8 mouse cellular contexts compared by ENCODE assay signal in genomic region chr8:122336251-122336910, GRCm38 (mm10). TPM values are rescaled to one million over a fixed set of nuclear protein-coding genes. Genes with fewer than 3 reads are reported as not detected.
A peak's percentile ranks its signal among the peaks of the same experiment; 100 is the strongest.
DNase-seq lines count a peak whose midpoint lies in the region; ATAC-seq and TF ChIP-seq lines count a peak whose summit lies in the region.

No protein-coding gene starts in this region.

- intact Hi-C loops in heart, postnatal 25 days (cut with DNase I) = loop anchor here (10.0 kb wide), 1 partner anchor 362 kb away; no protein-coding TSS in a partner anchor

- 47% methylated on average over 56 of the region's 81 CpGs for WGBS in heart, postnatal 0 days
- 4% methylated on average over 50 of the region's 81 CpGs for WGBS in limb, embryonic 11.5 days
- WGBS in midbrain, embryonic 16.5 days = 2% methylated on average over 64 of the region's 81 CpGs

- 0 out of 2 replicates have a peak overlapping the region, but pooled peaks have one; percentile 7 for H3K4me3 ChIP-seq in heart, postnatal 0 days (ENCODE audit: low read depth, low read length)
- H3K4me3 ChIP-seq in brown adipose tissue, adult 24 weeks (ENCODE audit: insufficient read depth, low read depth, low read length) = peak overlapping the region; percentile 50; the same call in 1 of the 2 replicates
- H3K4me3 ChIP-seq in limb, embryonic 11.5 days (ENCODE audit: low read depth, low read length) = peak overlapping the region; percentile 58
- H3K4me3 ChIP-seq in midbrain, embryonic 16.5 days (ENCODE audit: low read depth, low read length) = peak overlapping the region; percentile 61

- ATAC-seq in heart, postnatal 0 days (ENCODE audit: insufficient read depth, low read depth) = peak; percentile 34
- ATAC-seq in limb, embryonic 11.5 days (ENCODE audit: insufficient number of reproducible peaks, low FRiP score, low TSS enrichment, low read depth) = peak; percentile 61
- ATAC-seq in midbrain, embryonic 16.5 days = peak; percentile 62
- ATAC-seq in megakaryocyte-erythroid progenitor cell, adult 5-6 weeks (replicated peaks; ENCODE audit: low FRiP score, low TSS enrichment, poor library complexity, severe bottlenecking) = no peak

- DNase-seq in heart, postnatal 0 days (ENCODE audit: low spot score) = no peak
- DNase-seq in heart, postnatal 25 days (ENCODE audit: low spot score) = no peak
- DNase-seq in gastrocnemius, postnatal 25 days = peak; percentile 57
- peak; percentile 80 for DNase-seq in limb, embryonic 11.5 days (ENCODE audit: low spot score)
- no peak for DNase-seq in B cell, adult 2 months

- no peaks in the 10 kb centered on the region for H3K27me3 ChIP-seq in heart, postnatal 0 days (ENCODE audit: control insufficient read depth, insufficient read depth, low read length)
- peaks cover 39% of the 10 kb centered on the region for H3K27me3 ChIP-seq in limb, embryonic 11.5 days (ENCODE audit: control insufficient read depth, insufficient read depth, low read length)
- peaks cover 40% of the 10 kb centered on the region for H3K27me3 ChIP-seq in midbrain, embryonic 16.5 days (ENCODE audit: control insufficient read depth, insufficient read depth, low read depth, low read length)

- H3K9ac ChIP-seq in heart, postnatal 0 days (replicated peaks; ENCODE audit: low read depth, low read length) = no peak overlapping the region
- H3K9ac ChIP-seq in limb, embryonic 11.5 days (ENCODE audit: low read length) = peak overlapping the region; percentile 38; the same call in 1 of the 2 replicates
- peak overlapping the region; percentile 70 for H3K9ac ChIP-seq in midbrain, embryonic 16.5 days (ENCODE audit: low read depth, low read length)

- H3K4me2 ChIP-seq in heart, postnatal 0 days (ENCODE audit: low read depth, low read length) = peak overlapping the region; percentile 40
- peak overlapping the region; percentile 86 for H3K4me2 ChIP-seq in limb, embryonic 11.5 days (ENCODE audit: low read depth, severe bottlenecking)
- H3K4me2 ChIP-seq in midbrain, embryonic 16.5 days (ENCODE audit: low read length) = peak overlapping the region; percentile 65

- no peak for TF ChIP-seq CTCF in heart, postnatal 0 days (IDR thresholded peaks at IDR 0.05; ENCODE audit: low read depth)

- H3K4me1 ChIP-seq in heart, postnatal 0 days (ENCODE audit: control insufficient read depth, insufficient read depth) = 0 out of 2 replicates have a peak, but pooled peaks cover under 1% of the 10 kb centered on the region
- H3K4me1 ChIP-seq in brown adipose tissue, adult 24 weeks (ENCODE audit: control insufficient read depth, insufficient read depth, insufficient read length, low read length) = 0 out of 2 replicates have a peak, but pooled peaks cover under 1% of the 10 kb centered on the region
- peaks cover 9% of the 10 kb centered on the region for H3K4me1 ChIP-seq in limb, embryonic 11.5 days (ENCODE audit: control insufficient read depth, insufficient read depth, low read length)
- H3K4me1 ChIP-seq in midbrain, embryonic 16.5 days (ENCODE audit: control insufficient read depth, insufficient read depth, low read length) = peaks cover 6% of the 10 kb centered on the region; the same call in 1 of the 2 replicates

- H3K9me3 ChIP-seq in heart, postnatal 0 days (replicated peaks; ENCODE audit: control insufficient read depth, low read length) = no peaks in the 10 kb centered on the region
- no peaks in the 10 kb centered on the region for H3K9me3 ChIP-seq in limb, embryonic 11.5 days (ENCODE audit: control insufficient read depth, low read length)
- H3K9me3 ChIP-seq in midbrain, embryonic 16.5 days (replicated peaks; ENCODE audit: control insufficient read depth, low read length, poor library complexity, severe bottlenecking) = no peaks in the 10 kb centered on the region

- no peak for TF ChIP-seq EP300 in heart, postnatal 0 days (IDR thresholded peaks at IDR 0.05; ENCODE audit: low read depth)

- no peak overlapping the region for H3K27ac ChIP-seq in heart, postnatal 0 days (ENCODE audit: low read depth)
- no peak overlapping the region for H3K27ac ChIP-seq in brown adipose tissue, adult 24 weeks (replicated peaks; ENCODE audit: low read depth, low read length)
- H3K27ac ChIP-seq in limb, embryonic 11.5 days (replicated peaks; ENCODE audit: low read depth, low read length) = no peak overlapping the region
- H3K27ac ChIP-seq in midbrain, embryonic 16.5 days (ENCODE audit: low read length) = 0 out of 2 replicates have a peak overlapping the region, but pooled peaks have one; percentile 2

- H3K36me3 ChIP-seq in heart, postnatal 0 days (replicated peaks; ENCODE audit: control insufficient read depth, insufficient read depth, low read length) = peaks cover 59% of the 10 kb centered on the region
- peaks cover 29% of the 10 kb centered on the region for H3K36me3 ChIP-seq in limb, embryonic 11.5 days (ENCODE audit: control insufficient read depth, insufficient read depth, low read length)
- no peaks in the 10 kb centered on the region for H3K36me3 ChIP-seq in midbrain, embryonic 16.5 days (ENCODE audit: control insufficient read depth, insufficient read depth, low read length)

RNA-seq across cellular contexts. Expression of gene Trhr2, which starts 24.2 kb away (rescaled TPM):
- not detected in 2 replicates for total RNA-seq in heart, postnatal 0 days (2014; rRNA removed; ENCODE audit: low replicate concordance)
- polyA plus RNA-seq in heart, postnatal 0 days (2015; fragmentation: Nextera tagmentation; extraction: Ambion mirVana) = not detected in 2 replicates
- not detected for total RNA-seq in heart, postnatal 25 days (2021)
- polyA plus RNA-seq in brown adipose tissue, adult 24 weeks (2012; ENCODE audit: insufficient read depth, insufficient read length, missing spikeins) = not detected in 2 replicates
- total RNA-seq in gastrocnemius, postnatal 25 days (2021) = not detected
- not detected in 2 replicates for polyA plus RNA-seq in limb, embryonic 11.5 days (2014; fragmentation: Nextera tagmentation; extraction: Ambion mirVana)
- polyA plus RNA-seq in midbrain, embryonic 16.5 days (2015; fragmentation: Nextera tagmentation; extraction: Ambion mirVana) = 0.26 TPM in 1 of 2 replicates, not detected in the other
- not detected in 2 replicates for total RNA-seq in megakaryocyte-erythroid progenitor cell, adult 5-6 weeks (2014; fragmentation: Nextera tagmentation)
- total RNA-seq in megakaryocyte-erythroid progenitor cell, adult 5-6 weeks (2017) = not detected in 2 replicates

RNA-seq across cellular contexts. Expression of gene Zc3h18, which starts 40.0 kb away (rescaled TPM):
- 8.4 and 23.1 TPM in 2 replicates for total RNA-seq in heart, postnatal 0 days (2014; rRNA removed; ENCODE audit: low replicate concordance)
- polyA plus RNA-seq in heart, postnatal 0 days (2015; fragmentation: Nextera tagmentation; extraction: Ambion mirVana) = 13.9 and 14.4 TPM in 2 replicates
- total RNA-seq in heart, postnatal 25 days (2021) = 10 to 100 TPM; 20.1 to 21.8 TPM
- polyA plus RNA-seq in brown adipose tissue, adult 24 weeks (2012; ENCODE audit: insufficient read depth, insufficient read length, missing spikeins) = 14.5 and 15.7 TPM in 2 replicates
- total RNA-seq in gastrocnemius, postnatal 25 days (2021) = 10 to 100 TPM; 18.1 to 21.0 TPM
- polyA plus RNA-seq in limb, embryonic 11.5 days (2014; fragmentation: Nextera tagmentation; extraction: Ambion mirVana) = 45.8 and 52.6 TPM in 2 replicates
- 30.8 and 37.7 TPM in 2 replicates for polyA plus RNA-seq in midbrain, embryonic 16.5 days (2015; fragmentation: Nextera tagmentation; extraction: Ambion mirVana)
- total RNA-seq in megakaryocyte-erythroid progenitor cell, adult 5-6 weeks (2014; fragmentation: Nextera tagmentation) = 69.7 and 77.5 TPM in 2 replicates
- total RNA-seq in megakaryocyte-erythroid progenitor cell, adult 5-6 weeks (2017) = 81.4 and 93.2 TPM in 2 replicates

RNA-seq across cellular contexts. Expression of gene Zfpm1, which starts 54.4 kb away (rescaled TPM):
- total RNA-seq in heart, postnatal 0 days (2014; rRNA removed; ENCODE audit: low replicate concordance) = 28.4 and 45.3 TPM in 2 replicates
- polyA plus RNA-seq in heart, postnatal 0 days (2015; fragmentation: Nextera tagmentation; extraction: Ambion mirVana) = 2.3 and 2.5 TPM in 2 replicates
- total RNA-seq in heart, postnatal 25 days (2021) = 10 to 100 TPM; 21.3 to 22.6 TPM
- 3.4 and 6.1 TPM in 2 replicates for polyA plus RNA-seq in brown adipose tissue, adult 24 weeks (2012; ENCODE audit: insufficient read depth, insufficient read length, missing spikeins)
- 1 to 10 TPM; 8.5 to 8.8 TPM for total RNA-seq in gastrocnemius, postnatal 25 days (2021)
- 1.3 and 1.4 TPM in 2 replicates for polyA plus RNA-seq in limb, embryonic 11.5 days (2014; fragmentation: Nextera tagmentation; extraction: Ambion mirVana)
- 0.77 and 1.2 TPM in 2 replicates for polyA plus RNA-seq in midbrain, embryonic 16.5 days (2015; fragmentation: Nextera tagmentation; extraction: Ambion mirVana)
- 188 and 219 TPM in 2 replicates for total RNA-seq in megakaryocyte-erythroid progenitor cell, adult 5-6 weeks (2014; fragmentation: Nextera tagmentation)
- total RNA-seq in megakaryocyte-erythroid progenitor cell, adult 5-6 weeks (2017) = 43.8 and 102 TPM in 2 replicates

Comparison
In these comparisons a context has a peak if more than half of its experiments do, and no peak if none do; other contexts are left out.
1. DNase-seq: peak in gastrocnemius, postnatal 25 days (single experiment) and limb, embryonic 11.5 days (single experiment); none in heart, postnatal 0 days (single experiment), heart, postnatal 25 days (single experiment) and B cell, adult 2 months (0 of 2).
2. H3K4me3 ChIP-seq: peak in every context shown above with its lines; median percentile 61 in midbrain, embryonic 16.5 days; 58 in limb, embryonic 11.5 days; 50 in brown adipose tissue, adult 24 weeks; 7 in heart, postnatal 0 days.
3. Peak in every context shown above with its lines, with median percentiles within 50 percentile points of each other: H3K4me2 ChIP-seq.